Mouse (Mus musculus): ENCODE results near the gene Maneal. TPM values are rescaled to one million over a fixed set of nuclear protein-coding genes. Genes with fewer than 3 reads are reported as not detected.

Gene Maneal
- polyA plus RNA-seq, 1 experiment, result 1.4 TPM

- under 1% methylated on average over 75 of the region's 75 CpGs for WGBS
- TF ChIP-seq CTCF (IDR thresholded peaks at IDR 0.05; ENCODE audit: borderline replicate concordance, control insufficient read depth, extremely low read depth, insufficient read depth, low read length, poor library complexity) (no peak), POLR2A (IDR thresholded peaks at IDR 0.05; ENCODE audit: control insufficient read depth, extremely low read depth, insufficient read depth, low read length, poor library complexity) (no peak)
- peak; percentile 77 for DNase-seq
- H3K36me3 ChIP-seq (ENCODE audit: control insufficient read depth, insufficient read depth, low read length), result peaks cover 10% of the 10 kb centered on the region
- H3K4me1 ChIP-seq (replicated peaks; ENCODE audit: control insufficient read depth, insufficient read depth, low read length), result peaks cover 16% of the 10 kb centered on the region
- peak within 1 kb of the TSS; percentile 93 for H3K4me3 ChIP-seq (ENCODE audit: control insufficient read depth, insufficient read depth, low read length)
- H3K27me3 ChIP-seq (ENCODE audit: control insufficient read depth, insufficient read depth, low read length), result no peaks in the 10 kb centered on the region
- no peak within 1 kb of the TSS for H3K27ac ChIP-seq (ENCODE audit: control insufficient read depth, insufficient read depth, low read length)
Measured at GRCm38 (mm10) chr4:124850933-124851658, 10.9 kb downstream of the Maneal start, which contains the start of gene 1110065P20Rik. Gene 1110065P20Rik, minus strand, starts transcription at chr4:124851196.

GRCm38 (mm10) chr4:124850261-124850913, 11.6 kb downstream of the Maneal start, which contains the start of gene Yrdc:
Gene Yrdc, plus strand, starts transcription at chr4:124850679.
- WGBS, result under 1% methylated on average over 75 of the region's 90 CpGs
- H3K36me3 ChIP-seq (ENCODE audit: control insufficient read depth, insufficient read depth, low read length), result peaks cover 10% of the 10 kb centered on the region
- TF ChIP-seq POLR2A (IDR thresholded peaks at IDR 0.05; ENCODE audit: control insufficient read depth, extremely low read depth, insufficient read depth, low read length, poor library complexity) (peak; percentile 81), CTCF (IDR thresholded peaks at IDR 0.05; ENCODE audit: borderline replicate concordance, control insufficient read depth, extremely low read depth, insufficient read depth, low read length, poor library complexity) (peak; percentile 53; the same call in 1 of the 2 replicates)
- H3K4me3 ChIP-seq (ENCODE audit: control insufficient read depth, insufficient read depth, low read length), result peak within 1 kb of the TSS; percentile 93
- H3K27me3 ChIP-seq (ENCODE audit: control insufficient read depth, insufficient read depth, low read length), result no peaks in the 10 kb centered on the region
- H3K4me1 ChIP-seq (replicated peaks; ENCODE audit: control insufficient read depth, insufficient read depth, low read length), result peaks cover 16% of the 10 kb centered on the region
- DNase-seq, result peak; percentile 93
- H3K27ac ChIP-seq (ENCODE audit: control insufficient read depth, insufficient read depth, low read length), result no peak within 1 kb of the TSS

- H3K36me3 ChIP-seq (ENCODE audit: control insufficient read depth, insufficient read depth, low read length), result peaks cover 9% of the 10 kb centered on the region
- TF ChIP-seq CTCF (IDR thresholded peaks at IDR 0.05; ENCODE audit: borderline replicate concordance, control insufficient read depth, extremely low read depth, insufficient read depth, low read length, poor library complexity) (no peak), POLR2A (IDR thresholded peaks at IDR 0.05; ENCODE audit: control insufficient read depth, extremely low read depth, insufficient read depth, low read length, poor library complexity) (no peak)
- H3K27me3 ChIP-seq (ENCODE audit: control insufficient read depth, insufficient read depth, low read length), result no peaks in the 10 kb centered on the region
- 20% methylated on average over 24 of the region's 24 CpGs for WGBS
- peak overlapping the region; percentile 93 for H3K4me3 ChIP-seq (ENCODE audit: control insufficient read depth, insufficient read depth, low read length)
- H3K27ac ChIP-seq (ENCODE audit: control insufficient read depth, insufficient read depth, low read length), result no peak overlapping the region
- peak; percentile 17 for DNase-seq
- peaks cover 16% of the 10 kb centered on the region for H3K4me1 ChIP-seq (replicated peaks; ENCODE audit: control insufficient read depth, insufficient read depth, low read length)
Measured at GRCm38 (mm10) chr4:124849631-124850260, 12.2 kb downstream of the Maneal start.

GRCm38 (mm10) chr4:124847573-124847972, 14.4 kb downstream of the Maneal start:
- TF ChIP-seq CTCF (IDR thresholded peaks at IDR 0.05; ENCODE audit: borderline replicate concordance, control insufficient read depth, extremely low read depth, insufficient read depth, low read length, poor library complexity), result peak; percentile 85; the same call in 1 of the 2 replicates
- no peak for TF ChIP-seq POLR2A (IDR thresholded peaks at IDR 0.05; ENCODE audit: control insufficient read depth, extremely low read depth, insufficient read depth, low read length, poor library complexity)
- 24% methylated on average over 8 of the region's 8 CpGs for WGBS
- H3K36me3 ChIP-seq (ENCODE audit: control insufficient read depth, insufficient read depth, low read length), result no peaks in the 10 kb centered on the region
- peak; percentile 83 for DNase-seq
- no peak overlapping the region for H3K27ac ChIP-seq (ENCODE audit: control insufficient read depth, insufficient read depth, low read length)
- H3K27me3 ChIP-seq (ENCODE audit: control insufficient read depth, insufficient read depth, low read length), result no peaks in the 10 kb centered on the region
- peaks cover 16% of the 10 kb centered on the region for H3K4me1 ChIP-seq (replicated peaks; ENCODE audit: control insufficient read depth, insufficient read depth, low read length)
- H3K4me3 ChIP-seq (ENCODE audit: control insufficient read depth, insufficient read depth, low read length), result no peak overlapping the region

- DNase-seq, result peak; percentile 53
- Histone ChIP-seq H3K27ac (ENCODE audit: control insufficient read depth, insufficient read depth, low read length) (no peak overlapping the region), H3K36me3 (ENCODE audit: control insufficient read depth, insufficient read depth, low read length) (peaks cover 3% of the 10 kb centered on the region), H3K27me3 (ENCODE audit: control insufficient read depth, insufficient read depth, low read length) (no peaks in the 10 kb centered on the region), H3K4me1 (replicated peaks; ENCODE audit: control insufficient read depth, insufficient read depth, low read length) (no peaks in the 10 kb centered on the region), H3K4me3 (ENCODE audit: control insufficient read depth, insufficient read depth, low read length) (no peak overlapping the region)
- TF ChIP-seq POLR2A (IDR thresholded peaks at IDR 0.05; ENCODE audit: control insufficient read depth, extremely low read depth, insufficient read depth, low read length, poor library complexity) (no peak), CTCF (IDR thresholded peaks at IDR 0.05; ENCODE audit: borderline replicate concordance, control insufficient read depth, extremely low read depth, insufficient read depth, low read length, poor library complexity) (peak; percentile 81; the same call in 1 of the 2 replicates)
- 85% methylated on average over 11 of the region's 11 CpGs for WGBS
Measured at GRCm38 (mm10) chr4:124843493-124843892, 18.5 kb downstream of the Maneal start.

GRCm38 (mm10) chr4:124840998-124841397, 21.0 kb downstream of the Maneal start:
- Histone ChIP-seq H3K4me1 (replicated peaks; ENCODE audit: control insufficient read depth, insufficient read depth, low read length) (no peaks in the 10 kb centered on the region), H3K27ac (ENCODE audit: control insufficient read depth, insufficient read depth, low read length) (no peak overlapping the region), H3K27me3 (ENCODE audit: control insufficient read depth, insufficient read depth, low read length) (no peaks in the 10 kb centered on the region), H3K4me3 (ENCODE audit: control insufficient read depth, insufficient read depth, low read length) (no peak overlapping the region), H3K36me3 (ENCODE audit: control insufficient read depth, insufficient read depth, low read length) (peaks cover 14% of the 10 kb centered on the region)
- TF ChIP-seq CTCF (IDR thresholded peaks at IDR 0.05; ENCODE audit: borderline replicate concordance, control insufficient read depth, extremely low read depth, insufficient read depth, low read length, poor library complexity) (no peak), POLR2A (IDR thresholded peaks at IDR 0.05; ENCODE audit: control insufficient read depth, extremely low read depth, insufficient read depth, low read length, poor library complexity) (no peak)
- DNase-seq, result no peak
- 97% methylated on average over 1 of the region's 1 CpGs for WGBS
